Mouse (Mus musculus) spleen, adult 12 weeks (tissue): ENCODE measurements around the gene Srgap1.

Source experiments
- DNase-seq: peaks from one replicate; pipeline ENCODE4 v3.0.0; 2022; ENCODE audit warnings: low spot score

The Srgap1 gene

GRCm38 (mm10) chr10:121878855-121879254, 168.3 kb downstream of the Srgap1 start:
- DNase-seq = no peak

- DNase-seq = no peak
Observed at GRCm38 (mm10) chr10:121877906-121878305, 169.2 kb downstream of the Srgap1 start.

- no peak for DNase-seq
Observed at GRCm38 (mm10) chr10:121873063-121873489, 174.0 kb downstream of the Srgap1 start.

- DNase-seq = no peak
Observed at GRCm38 (mm10) chr10:121869941-121870340, 177.2 kb downstream of the Srgap1 start.

GRCm38 (mm10) chr10:121868255-121868654, 178.9 kb downstream of the Srgap1 start:
- DNase-seq = no peak

GRCm38 (mm10) chr10:121865503-121866239, 181.4 kb downstream of the Srgap1 start:
- DNase-seq = no peak

GRCm38 (mm10) chr10:121860924-121861323, 186.2 kb downstream of the Srgap1 start:
- DNase-seq = no peak

GRCm38 (mm10) chr10:121859803-121860571, 187.1 kb downstream of the Srgap1 start:
- no peak for DNase-seq

- no peak for DNase-seq
Observed at GRCm38 (mm10) chr10:121858911-121859310, 188.2 kb downstream of the Srgap1 start.

- no peak for DNase-seq
Observed at GRCm38 (mm10) chr10:121858086-121858485, 189.0 kb downstream of the Srgap1 start.

GRCm38 (mm10) chr10:121855863-121856446, 191.2 kb downstream of the Srgap1 start:
- DNase-seq = no peak

- no peak for DNase-seq
Observed at GRCm38 (mm10) chr10:121853385-121853808, 193.7 kb downstream of the Srgap1 start.

- no peak for DNase-seq
Observed at GRCm38 (mm10) chr10:121849496-121849895, 197.6 kb downstream of the Srgap1 start.

GRCm38 (mm10) chr10:121845677-121846076, 201.4 kb downstream of the Srgap1 start:
- no peak for DNase-seq

GRCm38 (mm10) chr10:121837166-121837898, 209.8 kb downstream of the Srgap1 start:
- no peak for DNase-seq

- no peak for DNase-seq
Observed at GRCm38 (mm10) chr10:121836507-121837165, 210.5 kb downstream of the Srgap1 start.

GRCm38 (mm10) chr10:121833443-121833842, 213.7 kb downstream of the Srgap1 start:
- DNase-seq = no peak

GRCm38 (mm10) chr10:121830335-121831307, 216.5 kb downstream of the Srgap1 start:
- DNase-seq = no peak

GRCm38 (mm10) chr10:121829800-121830303, 217.3 kb downstream of the Srgap1 start:
- DNase-seq = no peak

- DNase-seq = no peak
Observed at GRCm38 (mm10) chr10:121829034-121829433, 218.1 kb downstream of the Srgap1 start.
